Mouse (Mus musculus) heart, embryonic 10.5 days (tissue): ENCODE data around the gene Klhdc1. TPM values are rescaled to one million over a fixed set of nuclear protein-coding genes. Genes with fewer than 3 reads are reported as not detected.
A peak's percentile ranks its signal among the peaks of the same experiment; 100 is the strongest.

Experiments
- DNase-seq: peaks from one replicate; pipeline ENCODE4 v3.0.0-alpha.2; 2017; ENCODE audit warnings: low spot score
- H3K27ac ChIP-seq: fragments of 300-500 bp; sonication (generic); 2 replicates; pipeline ENCODE4 v1.5.1; 2016; ENCODE audit warnings: mild to moderate bottlenecking
- H3K27me3 ChIP-seq: fragments of 300-500 bp; sonication (generic); 2 replicates; pipeline ENCODE4 v1.6.1; 2016; ENCODE audit warnings: mild to moderate bottlenecking; ENCODE audit not compliant: poor library complexity, insufficient read depth, severe bottlenecking
- H3K36me3 ChIP-seq: fragments of 300-500 bp; sonication (generic); 2 replicates; pipeline ENCODE4 v1.6.1; 2016; ENCODE audit warnings: mild to moderate bottlenecking, moderate library complexity
- H3K4me1 ChIP-seq: fragments of 300-500 bp; sonication (generic); 2 replicates; pipeline ENCODE4 v1.6.1; 2016; ENCODE audit warnings: mild to moderate bottlenecking
- H3K4me3 ChIP-seq: fragments of 300-500 bp; sonication (generic); 2 replicates; pipeline ENCODE4 v1.5.1; 2016; ENCODE audit warnings: mild to moderate bottlenecking, moderate library complexity
- H3K9me3 ChIP-seq: fragments of 300-500 bp; sonication (generic); 2 replicates; pipeline ENCODE4 v1.6.1; 2016; ENCODE audit warnings: mild to moderate bottlenecking, moderate library complexity
- WGBS: fragments of 180-500 bp; shearing (Covaris S2); methylation state at CpG from one replicate; pipeline ENCODE4 v1.1.7; 2016; 5-methylcytosine and 5-hydroxymethylcytosine counted together
- polyA plus RNA-seq: library from polyadenylated mRNA; unstranded; fragments of >200 nt; fragmentation: Nextera tagmentation; extraction: Ambion mirVana; gene quantifications from 2 replicates; pipeline ENCODE4 v1.2.1, GENCODE M21; 2016

The Klhdc1 gene
- 3.5 and 7.3 TPM in 2 replicates for polyA plus RNA-seq

- WGBS, result 66% methylated on average over 6 of the region's 6 CpGs
- Histone ChIP-seq H3K4me1 (0 out of 2 replicates have a peak, but pooled peaks cover 7% of the 10 kb centered on the region), H3K27me3 (no peaks in the 10 kb centered on the region), H3K4me3 (peak within 1 kb of the TSS; percentile 89), H3K9me3 (no peaks in the 10 kb centered on the region), H3K27ac (peak within 1 kb of the TSS; percentile 97), H3K36me3 (no peaks in the 10 kb centered on the region)
- DNase-seq, result no peak
These were observed at the start of gene Klhdc1 for GRCm38 (mm10) chr12:69240876-69241275. Gene Klhdc1 (plus strand): TSS chr12:69241176.

- WGBS, result 85% methylated on average over 5 of the region's 5 CpGs
- peaks cover 40% of the 10 kb centered on the region for H3K36me3 ChIP-seq
- H3K27ac ChIP-seq, result no peak overlapping the region
- H3K9me3 ChIP-seq, result no peaks in the 10 kb centered on the region
- 0 out of 2 replicates have a peak, but pooled peaks cover 8% of the 10 kb centered on the region for H3K4me1 ChIP-seq
- DNase-seq, result no peak
- H3K27me3 ChIP-seq, result no peaks in the 10 kb centered on the region
- no peak overlapping the region for H3K4me3 ChIP-seq
These were observed 49.6 kb upstream of the Klhdc1 start for GRCm38 (mm10) chr12:69191396-69191795.

GRCm38 (mm10) chr12:69192637-69193036, 48.3 kb upstream of the Klhdc1 start:
- no peaks in the 10 kb centered on the region for H3K27me3 ChIP-seq
- no peak for DNase-seq

DNA sequence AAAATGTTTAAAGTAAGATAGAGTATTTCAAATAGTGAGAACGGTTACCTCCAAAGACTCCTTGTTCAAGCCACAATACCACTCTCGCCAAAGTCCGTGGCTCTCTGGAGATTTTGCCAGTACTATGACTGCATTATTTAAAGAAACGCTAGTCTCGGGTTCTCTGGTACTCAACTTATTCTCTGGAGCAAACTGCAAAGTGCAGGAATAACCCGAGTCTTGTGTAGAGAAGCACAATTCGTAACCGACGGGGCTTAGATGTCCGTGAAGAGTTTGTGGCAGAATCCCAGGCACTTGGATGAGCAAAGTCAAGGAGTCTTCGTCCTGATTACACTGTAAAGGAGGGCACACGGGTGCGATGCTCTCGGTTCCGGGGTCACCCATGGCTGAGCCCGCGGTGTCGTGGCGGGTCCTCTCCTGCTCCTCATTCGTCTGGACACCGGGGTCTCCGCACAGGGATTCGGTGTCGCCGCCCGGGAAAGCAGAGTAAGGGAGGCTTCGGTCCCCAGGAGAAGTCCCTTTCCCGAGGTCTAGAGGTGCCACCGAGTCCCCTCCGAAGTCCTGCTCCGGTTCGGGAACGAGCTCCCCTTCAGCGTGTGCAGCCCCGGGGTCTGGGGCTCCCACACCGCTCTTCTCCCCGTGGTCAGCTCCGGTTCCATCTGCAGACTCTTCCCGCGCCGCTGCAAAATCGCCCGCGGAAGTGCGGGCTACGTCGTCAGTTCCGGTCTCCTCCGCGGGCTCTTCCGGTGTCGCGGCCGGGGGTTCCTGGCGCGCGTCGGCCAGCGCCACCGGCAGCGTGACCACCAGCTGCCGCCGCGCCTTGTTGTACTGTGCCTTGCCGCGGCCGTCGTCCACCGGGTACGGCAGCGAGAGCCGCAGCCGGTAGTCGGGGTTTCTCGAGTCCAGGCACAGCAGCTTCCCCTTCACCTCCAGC, 44.3 kb upstream of the Klhdc1 start, which contains the start of gene Gm49383:
Gene Gm49383, minus strand, starts transcription at position 661 of the 934 bp plus-strand sequence.
- under 1% methylated on average over 75 of the region's 75 CpGs for WGBS
- no peaks in the 10 kb centered on the region for H3K9me3 ChIP-seq
- H3K27ac ChIP-seq, result peak within 1 kb of the TSS; percentile 94
- H3K4me1 ChIP-seq, result peaks cover 24% of the 10 kb centered on the region
- H3K36me3 ChIP-seq, result peaks cover 28% of the 10 kb centered on the region
- H3K27me3 ChIP-seq, result no peaks in the 10 kb centered on the region
- peak; percentile 85 for DNase-seq
- H3K4me3 ChIP-seq, result peak within 1 kb of the TSS; percentile 96

More at GRCm38 (mm10) chr12:69192637-69193036, 48.3 kb upstream of the Klhdc1 start:
- WGBS, result 89% methylated on average over 2 of the region's 2 CpGs
- Histone ChIP-seq H3K27ac (no peak overlapping the region), H3K36me3 (peaks cover 37% of the 10 kb centered on the region), H3K4me1 (0 out of 2 replicates have a peak, but pooled peaks cover 11% of the 10 kb centered on the region), H3K4me3 (no peak overlapping the region), H3K9me3 (no peaks in the 10 kb centered on the region)

GRCm38 (mm10) chr12:69197378-69198163, 43.4 kb upstream of the Klhdc1 start:
- WGBS, result under 1% methylated on average over 91 of the region's 94 CpGs
- peak; percentile 82 for DNase-seq
- Histone ChIP-seq H3K27ac (peak overlapping the region; percentile 94), H3K36me3 (peaks cover 30% of the 10 kb centered on the region), H3K4me1 (peaks cover 24% of the 10 kb centered on the region), H3K27me3 (no peaks in the 10 kb centered on the region), H3K4me3 (peak overlapping the region; percentile 96), H3K9me3 (no peaks in the 10 kb centered on the region)

DNA sequence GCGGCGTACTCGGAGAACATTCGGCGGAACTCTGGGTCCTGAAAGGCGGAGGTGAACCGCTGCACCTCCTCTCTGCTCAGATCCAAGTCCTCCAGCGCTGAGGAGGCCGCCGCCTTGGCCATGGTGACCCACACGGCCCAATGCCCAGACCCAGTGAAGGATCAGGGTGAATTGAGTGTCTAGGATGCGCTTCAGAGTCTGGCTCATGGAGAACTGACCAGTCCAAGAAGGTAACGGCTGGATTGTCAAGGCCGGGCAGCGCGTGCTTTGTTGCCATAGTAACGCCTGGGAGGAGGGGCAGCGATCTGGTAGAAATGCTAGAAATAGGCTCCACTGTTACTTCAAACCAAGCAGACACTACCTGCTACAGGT, 42.8 kb upstream of the Klhdc1 start, which contains the start of gene Dnaaf2:
Gene Dnaaf2, minus strand, starts transcription at position 266 of the 372 bp plus-strand sequence.
- under 1% methylated on average over 18 of the region's 18 CpGs for WGBS
- no peaks in the 10 kb centered on the region for H3K9me3 ChIP-seq
- peak within 1 kb of the TSS; percentile 96 for H3K4me3 ChIP-seq
- H3K27ac ChIP-seq, result peak within 1 kb of the TSS; percentile 94
- H3K4me1 ChIP-seq, result peaks cover 24% of the 10 kb centered on the region
- peaks cover 35% of the 10 kb centered on the region for H3K36me3 ChIP-seq
- H3K27me3 ChIP-seq, result no peaks in the 10 kb centered on the region
- peak; percentile 92 for DNase-seq

DNA sequence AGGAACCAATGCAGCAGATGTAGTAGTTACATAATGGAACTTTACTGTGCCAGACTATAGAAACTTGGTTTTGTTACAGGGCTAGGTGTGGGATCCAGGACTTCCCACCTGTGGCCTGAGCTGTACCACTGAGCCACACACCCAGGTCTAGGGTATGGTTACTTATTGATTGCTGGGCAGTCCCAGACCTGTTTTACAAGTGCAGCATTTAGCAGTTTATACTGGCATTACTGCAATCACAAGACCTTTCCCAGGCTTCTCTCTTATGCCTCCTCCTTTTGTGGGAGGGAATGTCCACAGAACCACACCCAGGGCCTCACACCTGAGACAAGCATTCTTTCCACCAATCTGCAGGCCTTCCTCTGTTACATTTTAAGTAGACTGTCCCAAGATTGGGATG, 42.0 kb upstream of the Klhdc1 start:
- no peak overlapping the region for H3K27ac ChIP-seq
- no peak for DNase-seq
- H3K36me3 ChIP-seq, result peaks cover 41% of the 10 kb centered on the region
- H3K4me3 ChIP-seq, result no peak overlapping the region
- peaks cover 24% of the 10 kb centered on the region for H3K4me1 ChIP-seq
- no peaks in the 10 kb centered on the region for H3K27me3 ChIP-seq
- no peaks in the 10 kb centered on the region for H3K9me3 ChIP-seq

DNA sequence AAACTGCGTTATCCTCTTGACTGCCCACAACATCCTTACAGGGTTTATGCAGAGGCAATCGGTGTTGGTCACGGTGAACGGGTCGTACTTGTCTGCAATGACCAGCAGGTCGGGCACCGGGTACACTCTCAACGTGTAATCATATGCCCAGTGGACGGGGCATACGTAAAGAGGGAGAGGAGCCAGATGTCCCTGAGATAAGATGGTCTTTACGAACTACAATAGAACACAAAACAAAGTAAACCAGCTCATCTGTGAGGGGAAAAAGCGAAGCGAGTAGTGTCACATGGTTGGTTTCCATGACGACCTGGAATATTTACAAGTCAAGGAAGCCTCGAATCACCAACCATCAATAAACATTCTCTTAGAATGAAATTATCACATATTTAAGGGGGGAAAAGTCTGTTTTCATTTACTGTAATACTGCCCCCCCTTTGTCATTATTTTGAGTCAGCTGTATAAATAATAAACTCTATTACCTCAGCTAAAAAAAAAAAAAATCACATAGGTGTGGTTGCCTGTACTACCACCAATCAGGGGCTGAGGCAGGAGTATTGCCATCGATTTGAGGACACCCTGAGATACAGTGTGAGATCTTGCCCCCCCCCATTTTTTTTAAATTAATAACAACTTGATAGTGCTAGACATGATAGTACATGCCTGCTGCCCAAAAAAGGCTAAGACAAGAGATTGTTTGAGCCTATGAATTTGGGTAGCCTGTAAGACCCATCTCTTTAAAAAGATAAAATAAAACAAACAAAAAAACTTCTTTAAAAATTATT, 36.7 kb upstream of the Klhdc1 start, which contains the start of gene Gm49384:
Gene Gm49384, minus strand, starts transcription at position 216 of the 782 bp plus-strand sequence.
- no peaks in the 10 kb centered on the region for H3K4me1 ChIP-seq
- peak; percentile 47 for DNase-seq
- H3K4me3 ChIP-seq, result no peak within 1 kb of the TSS
- no peaks in the 10 kb centered on the region for H3K27me3 ChIP-seq
- H3K9me3 ChIP-seq, result no peaks in the 10 kb centered on the region
- no peak within 1 kb of the TSS for H3K27ac ChIP-seq
- peaks cover 66% of the 10 kb centered on the region for H3K36me3 ChIP-seq
- 87% methylated on average over 16 of the region's 16 CpGs for WGBS

DNA sequence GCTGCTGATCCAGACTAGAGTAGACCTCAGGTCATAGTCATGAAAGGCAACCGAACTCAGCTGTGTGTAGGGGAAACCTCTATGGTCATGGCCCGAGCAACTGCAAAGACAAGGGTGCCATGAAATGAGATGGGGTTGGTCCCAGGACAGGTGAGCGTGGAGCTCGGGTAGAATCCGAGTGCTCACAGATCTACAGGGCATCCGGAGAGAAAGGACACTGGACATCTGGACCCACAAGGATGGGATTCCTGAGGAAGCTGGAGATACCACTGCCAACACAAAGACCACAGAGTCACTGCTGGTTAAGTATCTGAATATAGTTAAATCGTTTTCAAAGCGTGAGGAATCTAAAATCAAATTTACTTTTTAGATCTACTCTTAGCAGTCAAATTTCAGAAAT, 33.6 kb upstream of the Klhdc1 start:
- Histone ChIP-seq H3K4me1 (no peaks in the 10 kb centered on the region), H3K36me3 (peaks cover 66% of the 10 kb centered on the region), H3K4me3 (no peak overlapping the region), H3K9me3 (no peaks in the 10 kb centered on the region), H3K27me3 (no peaks in the 10 kb centered on the region), H3K27ac (no peak overlapping the region)
- 88% methylated on average over 8 of the region's 8 CpGs for WGBS
- DNase-seq, result peak; percentile 36

DNA sequence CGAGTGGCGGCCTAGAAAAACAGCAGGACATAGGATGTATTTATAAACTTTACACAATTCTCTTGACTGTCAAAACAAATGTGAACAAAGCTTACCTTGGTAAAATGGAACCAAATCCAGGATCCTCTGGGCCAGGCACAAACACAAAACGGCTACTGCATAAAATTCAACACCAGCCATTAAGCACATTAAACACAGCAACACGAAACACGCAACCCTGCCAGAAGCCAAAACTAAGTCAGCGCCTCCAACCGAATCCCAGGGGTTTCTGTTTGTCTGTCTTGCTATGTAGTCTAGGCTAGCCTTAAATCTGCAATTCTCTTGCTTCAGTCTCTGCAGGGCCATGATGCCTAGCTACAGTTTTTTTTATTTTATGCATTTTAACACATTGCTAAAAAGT, 33.0 kb upstream of the Klhdc1 start:
- H3K4me3 ChIP-seq, result no peak overlapping the region
- H3K27me3 ChIP-seq, result no peaks in the 10 kb centered on the region
- no peaks in the 10 kb centered on the region for H3K9me3 ChIP-seq
- no peak overlapping the region for H3K27ac ChIP-seq
- DNase-seq, result peak; percentile 61
- H3K36me3 ChIP-seq, result peaks cover 65% of the 10 kb centered on the region
- no peaks in the 10 kb centered on the region for H3K4me1 ChIP-seq
- WGBS, result 97% methylated on average over 7 of the region's 7 CpGs

GRCm38 (mm10) chr12:69208520-69208919, 32.5 kb upstream of the Klhdc1 start:
- H3K27me3 ChIP-seq, result no peaks in the 10 kb centered on the region
- no peak for DNase-seq
- no peaks in the 10 kb centered on the region for H3K4me1 ChIP-seq
- H3K27ac ChIP-seq, result no peak overlapping the region
- 84% methylated on average over 2 of the region's 2 CpGs for WGBS
- H3K4me3 ChIP-seq, result no peak overlapping the region
- no peaks in the 10 kb centered on the region for H3K9me3 ChIP-seq
- peaks cover 66% of the 10 kb centered on the region for H3K36me3 ChIP-seq
